In the genomic region with DNA sequence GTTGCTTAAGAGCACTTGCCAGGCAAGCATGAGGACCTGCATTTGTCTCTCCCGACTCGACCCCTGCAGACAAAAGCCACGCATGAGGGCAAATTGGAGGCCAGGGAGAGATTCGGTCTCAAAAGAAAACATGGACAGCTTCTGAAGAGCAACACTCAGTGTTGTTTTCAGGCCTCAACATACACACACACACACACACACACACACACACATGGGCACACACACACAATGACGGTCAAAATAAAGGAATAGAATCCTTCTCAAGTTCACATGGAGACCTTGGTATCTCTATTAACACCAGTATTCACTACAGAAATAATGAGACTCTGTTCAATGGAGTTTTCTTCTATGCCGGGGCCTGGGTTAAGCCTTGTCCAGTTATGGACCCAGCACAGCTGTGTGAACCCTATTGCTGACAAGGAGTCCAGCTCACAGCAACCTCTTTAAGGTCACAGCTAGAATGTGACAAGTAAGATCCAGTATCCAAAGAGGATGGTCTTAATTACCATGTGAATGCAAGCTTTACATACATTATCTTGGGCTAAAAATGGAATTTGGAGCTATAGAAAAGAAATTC, we compare ENCODE assay signal across 24 mouse cellular contexts.
"Had no signal": no experiment of that assay in that cellular context is flagged by ENCODE, and none has a peak within 500 bp of the region (broad histone marks: within the 10 kb centered on the region; RNA-seq: fewer than 3 reads in every experiment).

No protein-coding gene starts in this region.

- H3K36me3 ChIP-seq: liver, embryonic 12.5 days; liver, embryonic 15.5 days; neural tube, embryonic 15.5 days had no signal

- H3K27ac ChIP-seq: kidney, postnatal 0 days; layer of hippocampus, adult 2 months; limb, embryonic 10.5 days; limb, embryonic 13.5 days; liver, embryonic 12.5 days; liver, embryonic 15.5 days; lung, embryonic 15.5 days; neural tube, embryonic 12.5 days; neural tube, embryonic 15.5 days; stomach, postnatal 0 days had no signal

- H3K4me1 ChIP-seq: limb, embryonic 10.5 days; limb, embryonic 13.5 days; liver, embryonic 12.5 days; liver, embryonic 15.5 days; lung, embryonic 15.5 days; megakaryocyte, embryonic 14.5 days; neural tube, embryonic 12.5 days; neural tube, embryonic 15.5 days had no signal

- H3K4me2 ChIP-seq: limb, embryonic 13.5 days; liver, embryonic 12.5 days; liver, embryonic 15.5 days; lung, embryonic 15.5 days; neural tube, embryonic 12.5 days; neural tube, embryonic 15.5 days had no signal

- H3K9me3 ChIP-seq: limb, embryonic 10.5 days; limb, embryonic 13.5 days; liver, embryonic 15.5 days; lung, embryonic 15.5 days; neural tube, embryonic 12.5 days; neural tube, embryonic 15.5 days had no signal

- H3K4me3 ChIP-seq: layer of hippocampus, adult 2 months; limb, embryonic 10.5 days; limb, embryonic 13.5 days; liver, embryonic 12.5 days; liver, embryonic 15.5 days; lung, embryonic 15.5 days; megakaryocyte, embryonic 14.5 days; neural tube, embryonic 12.5 days; neural tube, embryonic 15.5 days had no signal

- H3K9ac ChIP-seq: limb, embryonic 13.5 days; liver, embryonic 12.5 days; liver, embryonic 15.5 days; lung, embryonic 15.5 days; neural tube, embryonic 12.5 days; neural tube, embryonic 15.5 days had no signal

- DNase-seq: kidney, adult 2 months; kidney, postnatal 25 days; layer of hippocampus, adult 9-11 months; liver; lung, adult 18-20 months; lung, postnatal 10 days; lung, postnatal 36 days; right cerebral cortex, adult 18-20 months; right cerebral cortex, postnatal 14 days; right cerebral cortex, postnatal 4 days; thymus, adult 2 months; thymus, postnatal 14 days; thymus, postnatal 4 days had no signal

- ATAC-seq: liver, embryonic 12.5 days had no signal

- H3K27me3 ChIP-seq: limb, embryonic 13.5 days; liver, embryonic 12.5 days; liver, embryonic 15.5 days; lung, embryonic 15.5 days; megakaryocyte, embryonic 14.5 days; neural tube, embryonic 12.5 days; neural tube, embryonic 15.5 days had no signal
